Mouse (Mus musculus): ENCODE measurements at regions not wholly inside any gene's neighbourhood (a gene's known extent, or its start where the extent isn't known, plus 50 kb on each side); places are given as distances from the start of the nearest gene placed in this dataset.

DNA sequence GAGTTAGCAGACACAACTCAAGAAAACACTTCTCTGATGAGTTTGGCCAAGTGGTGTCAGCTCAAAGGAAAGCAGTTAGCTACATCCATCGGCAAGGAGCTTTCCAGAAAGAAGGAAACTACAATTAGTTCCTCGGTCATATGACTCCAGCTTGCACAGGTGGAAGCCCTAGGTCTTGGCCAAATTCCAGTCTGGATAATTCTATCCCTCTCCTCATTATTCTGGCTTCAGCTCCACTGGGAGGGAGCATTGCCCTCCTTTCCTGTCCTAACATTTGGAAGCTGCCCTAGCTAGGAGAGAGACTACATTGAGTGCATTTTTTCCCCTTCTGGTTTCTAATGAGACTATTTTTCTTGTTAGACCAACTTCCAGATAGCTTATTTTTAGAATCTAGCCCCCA, 290.9 kb downstream of the Nuf2 start:
- Histone ChIP-seq H3K9me3 (ENCODE audit: control insufficient read depth, low read length) (no peaks in the 10 kb centered on the region), H3K4me2 (replicated peaks; ENCODE audit: low read depth, low read length, severe bottlenecking) (no peak overlapping the region), H3K27me3 (ENCODE audit: control insufficient read depth, insufficient read depth, low read length) (no peaks in the 10 kb centered on the region), H3K27ac (replicated peaks; ENCODE audit: low read depth, low read length) (no peak overlapping the region), H3K36me3 (ENCODE audit: control insufficient read depth, insufficient read depth, low read length) (no peaks in the 10 kb centered on the region), H3K4me3 (replicated peaks; ENCODE audit: low read length) (no peak overlapping the region), H3K9ac (ENCODE audit: low read depth, low read length, severe bottlenecking) (no peak overlapping the region), H3K4me1 (ENCODE audit: control insufficient read depth, insufficient read depth, low read length) (peaks cover 26% of the 10 kb centered on the region)
- no peak for TF ChIP-seq POLR2A (IDR thresholded peaks at IDR 0.05; ENCODE audit: borderline replicate concordance, extremely low read depth, insufficient read depth, insufficient read length)
- 24% methylated on average over 2 of the region's 2 CpGs for WGBS
- ATAC-seq (ENCODE audit: low FRiP score, low read depth) (no peak), DNase-seq (ENCODE audit: low spot score) (no peak)

DNA sequence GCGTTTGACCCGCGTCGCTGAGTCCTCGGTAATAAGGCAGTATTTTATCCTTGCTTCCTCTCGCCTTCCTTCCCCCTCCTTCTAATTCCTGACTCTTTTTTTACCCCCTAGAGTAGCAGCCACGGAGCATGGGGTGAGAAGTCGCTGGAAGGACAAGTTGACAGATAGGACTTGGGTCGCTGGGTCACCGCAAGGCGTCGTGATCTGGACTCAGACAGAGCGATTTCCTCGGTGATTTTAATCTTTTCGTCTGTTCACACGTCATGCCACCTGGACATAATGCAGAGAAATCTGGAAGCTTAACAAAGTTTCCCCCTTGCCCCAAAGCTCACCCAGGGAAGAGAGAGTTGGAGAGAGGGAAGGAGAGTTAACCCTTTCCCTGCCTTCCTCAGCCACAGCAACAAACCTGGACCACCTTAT, 292.6 kb downstream of the Nuf2 start:
- Histone ChIP-seq H3K36me3 (ENCODE audit: control insufficient read depth, insufficient read depth, low read length) (no peaks in the 10 kb centered on the region), H3K4me2 (replicated peaks; ENCODE audit: low read depth, low read length, severe bottlenecking) (peak overlapping the region; percentile 36), H3K4me3 (replicated peaks; ENCODE audit: low read length) (0 out of 2 replicates have a peak overlapping the region, but pooled peaks have one; percentile 5), H3K4me1 (ENCODE audit: control insufficient read depth, insufficient read depth, low read length) (peaks cover 26% of the 10 kb centered on the region), H3K9me3 (ENCODE audit: control insufficient read depth, low read length) (no peaks in the 10 kb centered on the region), H3K9ac (ENCODE audit: low read depth, low read length, severe bottlenecking) (no peak overlapping the region), H3K27me3 (ENCODE audit: control insufficient read depth, insufficient read depth, low read length) (no peaks in the 10 kb centered on the region), H3K27ac (replicated peaks; ENCODE audit: low read depth, low read length) (no peak overlapping the region)
- TF ChIP-seq POLR2A (IDR thresholded peaks at IDR 0.05; ENCODE audit: borderline replicate concordance, extremely low read depth, insufficient read depth, insufficient read length): no peak
- WGBS: 3% methylated on average over 16 of the region's 16 CpGs
- ATAC-seq (ENCODE audit: low FRiP score, low read depth) (no peak), DNase-seq (ENCODE audit: low spot score) (no peak)

DNA sequence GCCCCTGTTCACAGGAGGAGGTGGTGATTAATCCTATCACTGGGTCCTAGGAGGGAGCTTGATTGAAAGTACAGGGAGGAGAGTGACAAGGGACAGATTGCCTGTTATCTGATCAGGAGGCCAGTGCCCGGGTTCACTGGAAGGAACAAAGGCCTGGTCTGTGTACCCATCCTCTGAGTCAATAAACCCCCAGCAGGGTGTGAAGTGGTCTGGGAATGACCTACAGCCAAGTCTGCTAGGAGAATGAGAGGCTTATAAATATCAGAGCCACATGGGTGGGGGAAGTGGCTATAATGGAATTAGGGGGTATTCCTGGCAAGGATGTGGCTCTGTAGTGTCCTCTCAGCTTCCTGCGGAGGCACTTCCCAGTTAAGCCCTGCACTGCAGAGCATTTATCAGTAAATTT, 296.0 kb downstream of the Nuf2 start:
- no peaks in the 10 kb centered on the region for H3K27me3 ChIP-seq (ENCODE audit: control insufficient read depth, insufficient read depth, low read length)
- no peaks in the 10 kb centered on the region for H3K36me3 ChIP-seq (ENCODE audit: control insufficient read depth, insufficient read depth, low read length)
- H3K4me2 ChIP-seq (replicated peaks; ENCODE audit: low read depth, low read length, severe bottlenecking): no peak overlapping the region
- DNase-seq (ENCODE audit: low spot score): no peak
- WGBS: 18% methylated on average over 2 of the region's 2 CpGs
- no peak for ATAC-seq (ENCODE audit: low FRiP score, low read depth)
- TF ChIP-seq POLR2A (IDR thresholded peaks at IDR 0.05; ENCODE audit: borderline replicate concordance, extremely low read depth, insufficient read depth, insufficient read length): no peak
- no peak overlapping the region for H3K9ac ChIP-seq (ENCODE audit: low read depth, low read length, severe bottlenecking)
- H3K9me3 ChIP-seq (ENCODE audit: control insufficient read depth, low read length): no peaks in the 10 kb centered on the region
- H3K27ac ChIP-seq (replicated peaks; ENCODE audit: low read depth, low read length): no peak overlapping the region
- H3K4me1 ChIP-seq (ENCODE audit: control insufficient read depth, insufficient read depth, low read length): peaks cover 22% of the 10 kb centered on the region
- no peak overlapping the region for H3K4me3 ChIP-seq (replicated peaks; ENCODE audit: low read length)

DNA sequence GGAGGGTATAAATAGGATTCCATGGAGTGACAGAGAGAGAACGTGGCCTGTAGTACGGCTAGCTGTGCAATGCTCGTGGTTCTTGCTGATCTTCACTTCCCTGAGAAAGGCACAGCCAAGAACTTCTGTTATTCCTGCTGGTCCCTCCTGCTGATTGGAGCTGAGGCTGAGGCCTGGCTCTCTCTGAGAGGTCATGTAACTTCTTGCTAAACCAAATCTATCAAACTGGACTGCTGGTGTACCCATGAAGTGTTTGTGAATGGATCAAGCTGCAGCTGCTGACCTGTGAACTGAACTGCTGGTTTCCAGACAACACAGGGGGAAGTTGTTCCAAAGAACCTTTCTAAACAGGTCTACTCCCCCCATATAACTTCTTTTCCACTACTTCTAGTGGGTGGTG, 297.9 kb downstream of the Nuf2 start:
- Histone ChIP-seq H3K36me3 (ENCODE audit: control insufficient read depth, insufficient read depth, low read length) (no peaks in the 10 kb centered on the region), H3K4me3 (replicated peaks; ENCODE audit: low read length) (no peak overlapping the region), H3K27ac (replicated peaks; ENCODE audit: low read depth, low read length) (no peak overlapping the region), H3K27me3 (ENCODE audit: control insufficient read depth, insufficient read depth, low read length) (no peaks in the 10 kb centered on the region), H3K4me1 (ENCODE audit: control insufficient read depth, insufficient read depth, low read length) (peaks cover 7% of the 10 kb centered on the region), H3K9me3 (ENCODE audit: control insufficient read depth, low read length) (no peaks in the 10 kb centered on the region), H3K4me2 (replicated peaks; ENCODE audit: low read depth, low read length, severe bottlenecking) (no peak overlapping the region), H3K9ac (ENCODE audit: low read depth, low read length, severe bottlenecking) (no peak overlapping the region)
- DNase-seq (ENCODE audit: low spot score): no peak
- ATAC-seq (ENCODE audit: low FRiP score, low read depth): no peak
- 91% methylated on average over 3 of the region's 3 CpGs for WGBS
- TF ChIP-seq POLR2A (IDR thresholded peaks at IDR 0.05; ENCODE audit: borderline replicate concordance, extremely low read depth, insufficient read depth, insufficient read length): no peak

DNA sequence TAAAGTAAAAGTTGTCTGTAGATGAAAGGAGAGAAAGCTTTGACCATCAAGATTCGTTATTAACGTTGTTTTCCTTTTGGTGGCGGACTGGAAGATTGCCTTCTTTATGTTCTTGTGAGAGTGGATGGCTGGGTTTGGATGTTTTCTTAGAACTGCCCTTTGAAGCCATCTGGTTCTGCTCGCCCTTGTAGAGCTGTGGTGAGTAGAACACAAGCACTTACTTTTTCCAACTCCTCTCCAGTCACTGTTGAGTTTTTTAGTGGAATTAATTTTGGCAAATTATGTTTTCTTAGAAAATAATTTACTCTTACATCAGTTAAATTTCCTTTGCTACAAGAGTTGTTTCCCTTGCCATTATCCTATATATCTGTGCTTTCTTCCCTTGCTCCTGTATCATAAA, 301.2 kb downstream of the Nuf2 start:
- ATAC-seq (ENCODE audit: low FRiP score, low read depth) (no peak), DNase-seq (ENCODE audit: low spot score) (no peak)
- H3K4me3 ChIP-seq (replicated peaks; ENCODE audit: low read length): no peak overlapping the region
- H3K9me3 ChIP-seq (ENCODE audit: control insufficient read depth, low read length): no peaks in the 10 kb centered on the region
- H3K36me3 ChIP-seq (ENCODE audit: control insufficient read depth, insufficient read depth, low read length): no peaks in the 10 kb centered on the region
- WGBS: 40% methylated on average over 4 of the region's 4 CpGs
- no peak overlapping the region for H3K9ac ChIP-seq (ENCODE audit: low read depth, low read length, severe bottlenecking)
- no peaks in the 10 kb centered on the region for H3K4me1 ChIP-seq (ENCODE audit: control insufficient read depth, insufficient read depth, low read length)
- no peak for TF ChIP-seq POLR2A (IDR thresholded peaks at IDR 0.05; ENCODE audit: borderline replicate concordance, extremely low read depth, insufficient read depth, insufficient read length)
- H3K27ac ChIP-seq (replicated peaks; ENCODE audit: low read depth, low read length): no peak overlapping the region
- H3K27me3 ChIP-seq (ENCODE audit: control insufficient read depth, insufficient read depth, low read length): no peaks in the 10 kb centered on the region
- H3K4me2 ChIP-seq (replicated peaks; ENCODE audit: low read depth, low read length, severe bottlenecking): no peak overlapping the region

DNA sequence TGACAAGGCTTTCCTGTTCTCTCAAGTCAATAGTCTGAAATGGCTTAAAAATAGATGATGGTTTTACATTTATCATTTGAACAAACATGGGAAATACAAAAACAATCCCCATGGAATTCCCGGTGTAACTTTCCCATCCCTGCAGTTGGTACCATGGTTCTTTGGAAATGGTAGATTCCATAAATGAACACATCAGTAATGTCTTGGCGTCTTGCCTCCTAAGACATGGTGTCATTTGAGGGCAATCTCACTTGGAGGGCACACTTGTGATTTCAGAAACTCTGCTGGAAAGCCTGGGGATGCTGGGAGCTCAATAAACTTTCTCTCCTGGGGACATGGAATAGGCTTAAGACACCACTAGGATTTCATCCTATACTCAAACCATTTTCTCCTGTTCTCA, 306.8 kb downstream of the Nuf2 start:
- no peaks in the 10 kb centered on the region for H3K36me3 ChIP-seq (ENCODE audit: control insufficient read depth, insufficient read depth, low read length)
- no peak for TF ChIP-seq POLR2A (IDR thresholded peaks at IDR 0.05; ENCODE audit: borderline replicate concordance, extremely low read depth, insufficient read depth, insufficient read length)
- no peaks in the 10 kb centered on the region for H3K9me3 ChIP-seq (ENCODE audit: control insufficient read depth, low read length)
- H3K27me3 ChIP-seq (ENCODE audit: control insufficient read depth, insufficient read depth, low read length): no peaks in the 10 kb centered on the region
- no peak overlapping the region for H3K4me3 ChIP-seq (replicated peaks; ENCODE audit: low read length)
- ATAC-seq (ENCODE audit: low FRiP score, low read depth) (no peak), DNase-seq (ENCODE audit: low spot score) (no peak)
- H3K27ac ChIP-seq (replicated peaks; ENCODE audit: low read depth, low read length): no peak overlapping the region
- no peaks in the 10 kb centered on the region for H3K4me1 ChIP-seq (ENCODE audit: control insufficient read depth, insufficient read depth, low read length)
- H3K9ac ChIP-seq (ENCODE audit: low read depth, low read length, severe bottlenecking): no peak overlapping the region
- no peak overlapping the region for H3K4me2 ChIP-seq (replicated peaks; ENCODE audit: low read depth, low read length, severe bottlenecking)
- whole genome bisulfite sequencing: 91% methylated on average over 2 of the region's 2 CpGs
